Mouse (Mus musculus): ENCODE results near the gene Afap1.

DNA sequence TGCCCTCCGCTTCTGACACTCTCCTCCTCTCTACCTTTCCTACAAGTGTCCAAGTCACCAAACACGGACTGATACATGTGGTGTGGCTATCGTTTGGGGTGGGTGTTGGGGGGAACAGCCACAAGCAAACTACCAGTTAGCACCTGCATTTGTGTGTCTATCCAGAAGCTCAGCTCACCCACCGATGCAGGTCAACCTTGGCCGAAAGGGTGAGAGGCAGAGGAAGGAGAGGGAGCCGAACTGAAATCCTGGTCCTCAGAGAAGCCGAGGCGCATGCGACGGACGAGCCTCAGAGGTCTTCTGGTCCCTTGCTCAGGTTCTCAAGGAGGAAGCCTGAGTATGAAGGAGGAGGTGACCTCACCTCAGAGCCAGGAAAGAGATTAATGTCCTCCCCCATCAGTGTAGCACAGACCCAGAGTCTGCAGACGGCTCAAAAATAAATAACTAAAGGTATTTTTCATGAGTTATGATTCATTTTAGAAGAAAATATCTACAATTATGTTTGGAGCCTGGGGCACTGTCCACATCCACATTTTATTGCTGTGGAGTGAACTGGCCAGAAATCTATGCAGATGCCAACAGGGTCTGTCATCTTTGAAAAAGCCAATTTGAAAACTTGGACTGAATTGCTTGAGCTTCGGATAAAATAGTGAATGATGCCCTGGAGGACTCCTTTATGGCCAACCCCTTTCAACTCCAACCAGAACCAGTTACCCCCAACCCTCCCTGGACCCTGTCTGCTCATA is 2.0 kb upstream of the Afap1 start:
- TF ChIP-seq CTCF (IDR thresholded peaks at IDR 0.05; ENCODE audit: low read depth, low read length) (no peak), POLR2A (IDR thresholded peaks at IDR 0.05; ENCODE audit: extremely low read depth, insufficient read depth, low read length) (no peak)
